Mouse (Mus musculus): ENCODE measurements around the gene Ntng1. TPM values are rescaled to one million over a fixed set of nuclear protein-coding genes. Genes with fewer than 3 reads are reported as not detected.
A peak's percentile ranks its signal among the peaks of the same experiment; 100 is the strongest.

Ntng1 gene
- polyA plus RNA-seq, 1 experiment from 2014 or later, result 2.2 TPM

- 14% methylated on average over 18 of the region's 18 CpGs for WGBS
- Histone ChIP-seq H3K9me3 (ENCODE audit: control insufficient read depth, low read length) (no peaks in the 10 kb centered on the region), H3K9ac (ENCODE audit: low read length) (no peak overlapping the region), H3K27me3 (ENCODE audit: control insufficient read depth, insufficient read depth, low read length) (no peaks in the 10 kb centered on the region), H3K4me3 (ENCODE audit: low read depth, low read length) (no peak overlapping the region), H3K36me3 (ENCODE audit: control insufficient read depth, insufficient read depth, low read length) (no peaks in the 10 kb centered on the region), H3K4me1 (ENCODE audit: control insufficient read depth, insufficient read depth, low read length) (no peaks in the 10 kb centered on the region), H3K27ac (replicated peaks; ENCODE audit: low read depth, low read length) (no peak overlapping the region), H3K4me2 (ENCODE audit: low read depth, severe bottlenecking) (no peak overlapping the region; the same call in 1 of the 2 replicates)
- ATAC-seq (ENCODE audit: insufficient number of reproducible peaks, low FRiP score, low TSS enrichment, low read depth) (peak; percentile 71), DNase-seq (ENCODE audit: low spot score) (peak; percentile 47)
Observed at GRCm38 (mm10) chr3:110022783-110023599, 120.8 kb downstream of the Ntng1 start.

DNA sequence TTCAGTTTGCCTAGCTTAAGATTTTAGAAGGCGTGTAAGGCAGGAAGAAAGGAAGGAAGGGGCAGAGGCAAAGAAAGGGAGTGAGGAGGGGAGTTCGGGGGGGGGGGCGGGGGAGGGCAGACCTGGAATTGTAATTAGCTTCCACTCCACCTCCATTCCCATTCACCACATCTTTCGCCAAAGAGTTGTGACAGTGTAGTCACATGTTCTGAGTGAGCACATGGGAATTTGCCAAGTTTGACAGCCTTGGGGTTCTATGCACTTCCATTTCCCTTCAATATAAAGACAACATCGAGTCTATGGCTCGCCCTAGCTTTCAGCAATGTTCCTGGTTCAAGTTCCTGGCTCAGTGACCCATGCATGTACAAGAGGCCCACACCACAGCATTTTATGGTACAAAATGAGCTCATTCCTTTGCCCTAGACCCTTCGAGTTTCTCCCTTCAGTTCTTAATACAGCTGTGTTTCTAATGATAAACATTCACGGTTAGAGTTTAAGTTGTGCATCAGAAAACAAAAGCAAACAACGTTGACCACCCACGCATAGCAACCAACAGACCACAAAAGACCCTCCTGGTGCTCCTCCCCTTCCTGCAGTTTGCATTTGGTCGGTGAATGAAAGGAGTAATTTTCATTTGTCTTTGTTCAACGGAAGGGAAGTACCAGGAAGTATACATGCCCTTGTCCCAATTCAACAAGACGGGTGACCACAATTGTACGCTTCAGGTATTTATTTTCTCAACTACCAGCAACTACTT, 132.8 kb downstream of the Ntng1 start:
- H3K36me3 ChIP-seq (ENCODE audit: control insufficient read depth, insufficient read depth, low read length), result no peaks in the 10 kb centered on the region
- H3K27ac ChIP-seq (replicated peaks; ENCODE audit: low read depth, low read length), result no peak overlapping the region
- DNase-seq (ENCODE audit: low spot score) (no peak), ATAC-seq (ENCODE audit: insufficient number of reproducible peaks, low FRiP score, low TSS enrichment, low read depth) (no peak)
- no peak overlapping the region for H3K4me2 ChIP-seq (ENCODE audit: low read depth, severe bottlenecking)
- 80% methylated on average over 14 of the region's 14 CpGs for WGBS
- no peaks in the 10 kb centered on the region for H3K9me3 ChIP-seq (ENCODE audit: control insufficient read depth, low read length)
- H3K27me3 ChIP-seq (ENCODE audit: control insufficient read depth, insufficient read depth, low read length), result no peaks in the 10 kb centered on the region
- H3K4me3 ChIP-seq (ENCODE audit: low read depth, low read length), result no peak overlapping the region
- H3K9ac ChIP-seq (ENCODE audit: low read length), result no peak overlapping the region
- no peaks in the 10 kb centered on the region for H3K4me1 ChIP-seq (ENCODE audit: control insufficient read depth, insufficient read depth, low read length)

DNA sequence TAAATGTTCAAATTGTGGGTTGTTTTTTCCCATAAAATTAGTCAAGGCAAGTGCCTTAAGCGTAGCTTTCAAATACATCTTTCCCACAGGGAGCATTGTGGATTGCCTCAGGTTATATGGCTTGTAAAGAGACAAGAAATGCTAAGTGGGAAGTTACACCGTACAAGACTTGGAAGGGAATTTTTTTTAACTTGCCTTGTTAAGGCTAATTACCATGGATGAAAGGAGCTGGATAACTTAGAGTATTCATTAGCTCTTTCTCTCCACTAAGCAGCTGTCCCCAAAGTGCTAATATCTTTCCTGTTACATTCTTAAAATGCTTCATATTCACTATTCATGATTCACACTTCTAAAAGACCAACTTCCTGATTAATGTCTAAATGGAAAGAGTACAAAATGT, 133.4 kb downstream of the Ntng1 start:
- no peak for ATAC-seq (ENCODE audit: insufficient number of reproducible peaks, low FRiP score, low TSS enrichment, low read depth)
- no peak for DNase-seq (ENCODE audit: low spot score)
- no peak overlapping the region for H3K4me2 ChIP-seq (ENCODE audit: low read depth, severe bottlenecking)
- no peaks in the 10 kb centered on the region for H3K36me3 ChIP-seq (ENCODE audit: control insufficient read depth, insufficient read depth, low read length)
- no peak overlapping the region for H3K9ac ChIP-seq (ENCODE audit: low read length)
- H3K4me1 ChIP-seq (ENCODE audit: control insufficient read depth, insufficient read depth, low read length), result no peaks in the 10 kb centered on the region
- H3K9me3 ChIP-seq (ENCODE audit: control insufficient read depth, low read length), result no peaks in the 10 kb centered on the region
- H3K27me3 ChIP-seq (ENCODE audit: control insufficient read depth, insufficient read depth, low read length), result no peaks in the 10 kb centered on the region
- H3K27ac ChIP-seq (replicated peaks; ENCODE audit: low read depth, low read length), result no peak overlapping the region
- H3K4me3 ChIP-seq (ENCODE audit: low read depth, low read length), result no peak overlapping the region
- WGBS, result 42% methylated on average over 2 of the region's 2 CpGs

GRCm38 (mm10) chr3:110000349-110000748, 143.5 kb downstream of the Ntng1 start:
- Histone ChIP-seq H3K36me3 (ENCODE audit: control insufficient read depth, insufficient read depth, low read length) (no peaks in the 10 kb centered on the region), H3K27ac (replicated peaks; ENCODE audit: low read depth, low read length) (no peak overlapping the region), H3K4me2 (ENCODE audit: low read depth, severe bottlenecking) (no peak overlapping the region), H3K9me3 (ENCODE audit: control insufficient read depth, low read length) (no peaks in the 10 kb centered on the region), H3K9ac (ENCODE audit: low read length) (no peak overlapping the region), H3K4me1 (ENCODE audit: control insufficient read depth, insufficient read depth, low read length) (no peaks in the 10 kb centered on the region), H3K27me3 (ENCODE audit: control insufficient read depth, insufficient read depth, low read length) (no peaks in the 10 kb centered on the region), H3K4me3 (ENCODE audit: low read depth, low read length) (no peak overlapping the region)
- DNase-seq (ENCODE audit: low spot score) (no peak), ATAC-seq (ENCODE audit: insufficient number of reproducible peaks, low FRiP score, low TSS enrichment, low read depth) (no peak)
- 55% methylated on average over 5 of the region's 5 CpGs for WGBS

DNA sequence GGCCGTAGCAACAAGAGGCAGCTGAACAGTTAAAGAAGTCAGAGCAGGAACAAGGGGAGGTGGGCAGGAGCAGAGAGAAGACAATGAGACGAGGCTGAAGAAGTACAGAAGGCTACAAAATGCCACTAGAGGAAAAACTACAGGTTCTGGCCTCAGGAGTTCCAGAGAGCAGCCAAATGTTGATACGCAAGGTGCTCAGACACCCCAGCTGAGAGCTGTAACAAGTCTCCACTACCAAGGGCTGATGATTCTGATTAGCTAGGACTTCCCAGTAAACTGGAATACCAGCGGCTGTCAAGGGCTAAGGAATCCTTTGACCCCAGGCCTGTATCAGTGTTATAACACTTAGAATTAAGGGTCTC, 148.2 kb downstream of the Ntng1 start:
- Histone ChIP-seq H3K4me3 (ENCODE audit: low read depth, low read length) (no peak overlapping the region), H3K27ac (replicated peaks; ENCODE audit: low read depth, low read length) (no peak overlapping the region), H3K4me2 (ENCODE audit: low read depth, severe bottlenecking) (no peak overlapping the region), H3K27me3 (ENCODE audit: control insufficient read depth, insufficient read depth, low read length) (no peaks in the 10 kb centered on the region), H3K9me3 (ENCODE audit: control insufficient read depth, low read length) (no peaks in the 10 kb centered on the region), H3K9ac (ENCODE audit: low read length) (no peak overlapping the region), H3K4me1 (ENCODE audit: control insufficient read depth, insufficient read depth, low read length) (no peaks in the 10 kb centered on the region), H3K36me3 (ENCODE audit: control insufficient read depth, insufficient read depth, low read length) (no peaks in the 10 kb centered on the region)
- no peak for ATAC-seq (ENCODE audit: insufficient number of reproducible peaks, low FRiP score, low TSS enrichment, low read depth)
- 53% methylated on average over 4 of the region's 4 CpGs for WGBS
- no peak for DNase-seq (ENCODE audit: low spot score)

- no peaks in the 10 kb centered on the region for H3K4me1 ChIP-seq (ENCODE audit: control insufficient read depth, insufficient read depth, low read length)
- WGBS, result 30% methylated on average over 6 of the region's 6 CpGs
- no peak overlapping the region for H3K9ac ChIP-seq (ENCODE audit: low read length)
- no peaks in the 10 kb centered on the region for H3K36me3 ChIP-seq (ENCODE audit: control insufficient read depth, insufficient read depth, low read length)
- no peak overlapping the region for H3K4me2 ChIP-seq (ENCODE audit: low read depth, severe bottlenecking)
- H3K9me3 ChIP-seq (ENCODE audit: control insufficient read depth, low read length), result no peaks in the 10 kb centered on the region
- DNase-seq (ENCODE audit: low spot score) (no peak), ATAC-seq (ENCODE audit: insufficient number of reproducible peaks, low FRiP score, low TSS enrichment, low read depth) (no peak)
- H3K27me3 ChIP-seq (ENCODE audit: control insufficient read depth, insufficient read depth, low read length), result no peaks in the 10 kb centered on the region
- no peak overlapping the region for H3K27ac ChIP-seq (replicated peaks; ENCODE audit: low read depth, low read length)
- no peak overlapping the region for H3K4me3 ChIP-seq (ENCODE audit: low read depth, low read length)
Observed at GRCm38 (mm10) chr3:109994978-109995662, 148.7 kb downstream of the Ntng1 start.

DNA sequence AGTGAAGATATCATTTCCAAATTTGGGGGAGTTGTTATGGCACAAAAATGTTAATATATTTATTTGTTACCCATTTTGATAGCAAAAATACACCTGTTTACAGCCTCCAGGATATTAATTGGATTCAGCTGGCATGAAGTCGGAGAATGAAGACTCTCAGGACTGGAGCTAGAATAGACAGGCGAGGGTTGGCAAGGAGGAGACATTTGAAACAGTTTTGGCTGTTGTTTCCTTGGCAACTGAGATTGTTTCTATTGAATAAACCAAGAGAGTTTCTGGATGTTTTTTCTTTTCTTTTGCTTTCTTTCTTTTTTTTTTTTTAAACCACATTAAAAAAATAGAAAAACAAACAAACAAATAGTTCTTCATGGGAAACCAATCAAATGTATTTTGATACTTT, 159.7 kb downstream of the Ntng1 start:
- DNase-seq (ENCODE audit: low spot score) (no peak), ATAC-seq (ENCODE audit: insufficient number of reproducible peaks, low FRiP score, low TSS enrichment, low read depth) (no peak)
- WGBS, result 70% methylated on average over 2 of the region's 2 CpGs
- Histone ChIP-seq H3K4me2 (ENCODE audit: low read depth, severe bottlenecking) (no peak overlapping the region), H3K9ac (ENCODE audit: low read length) (no peak overlapping the region), H3K27ac (replicated peaks; ENCODE audit: low read depth, low read length) (no peak overlapping the region), H3K4me3 (ENCODE audit: low read depth, low read length) (no peak overlapping the region), H3K4me1 (ENCODE audit: control insufficient read depth, insufficient read depth, low read length) (no peaks in the 10 kb centered on the region), H3K36me3 (ENCODE audit: control insufficient read depth, insufficient read depth, low read length) (no peaks in the 10 kb centered on the region), H3K9me3 (ENCODE audit: control insufficient read depth, low read length) (no peaks in the 10 kb centered on the region), H3K27me3 (ENCODE audit: control insufficient read depth, insufficient read depth, low read length) (no peaks in the 10 kb centered on the region)

- DNase-seq (ENCODE audit: low spot score) (no peak), ATAC-seq (ENCODE audit: insufficient number of reproducible peaks, low FRiP score, low TSS enrichment, low read depth) (no peak)
- Histone ChIP-seq H3K4me3 (ENCODE audit: low read depth, low read length) (no peak overlapping the region), H3K27ac (replicated peaks; ENCODE audit: low read depth, low read length) (no peak overlapping the region), H3K9me3 (ENCODE audit: control insufficient read depth, low read length) (no peaks in the 10 kb centered on the region), H3K4me2 (ENCODE audit: low read depth, severe bottlenecking) (no peak overlapping the region), H3K9ac (ENCODE audit: low read length) (no peak overlapping the region), H3K4me1 (ENCODE audit: control insufficient read depth, insufficient read depth, low read length) (no peaks in the 10 kb centered on the region), H3K36me3 (ENCODE audit: control insufficient read depth, insufficient read depth, low read length) (no peaks in the 10 kb centered on the region), H3K27me3 (ENCODE audit: control insufficient read depth, insufficient read depth, low read length) (no peaks in the 10 kb centered on the region)
- 56% methylated on average over 2 of the region's 2 CpGs for WGBS
Observed at GRCm38 (mm10) chr3:109977614-109978013, 166.2 kb downstream of the Ntng1 start.
